Mouse (Mus musculus) frontal cortex, adult (tissue): ENCODE data around the gene Fto.

Experiments
- ATAC-seq: cut with Nextera tagmentation; 2 replicates; pipeline ENCODE4 v1.9.2; 2017; ENCODE audit warnings: mild to moderate bottlenecking, moderate library complexity, mixed read lengths; ENCODE audit not compliant: low TSS enrichment

Fto gene

DNA sequence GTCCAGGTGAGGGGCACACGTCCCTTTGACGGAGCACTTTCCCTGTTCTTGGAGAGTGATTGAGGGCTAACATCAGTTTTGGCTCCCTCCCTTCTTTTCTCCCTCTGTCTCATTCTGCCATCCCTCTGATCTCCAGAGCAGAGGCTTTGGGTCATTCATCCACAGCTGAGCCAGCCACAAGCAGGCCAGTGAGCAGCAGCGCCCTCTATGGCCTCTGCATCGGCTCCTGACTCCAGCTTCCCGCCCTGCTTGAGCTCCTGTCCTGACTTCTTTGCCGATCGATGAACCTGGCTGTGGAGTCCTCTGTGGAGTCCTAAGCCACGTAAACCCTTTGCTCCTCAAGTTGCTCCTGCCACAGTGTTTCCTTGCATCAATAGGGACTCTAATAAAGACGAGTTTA is 10.9 kb downstream of the Fto start:
- ATAC-seq, result peak; percentile 13; the same call in 1 of the 2 replicates

- no peak for ATAC-seq
These were observed 11.6 kb downstream of the Fto start for GRCm38 (mm10) chr8:91324916-91325315.

DNA sequence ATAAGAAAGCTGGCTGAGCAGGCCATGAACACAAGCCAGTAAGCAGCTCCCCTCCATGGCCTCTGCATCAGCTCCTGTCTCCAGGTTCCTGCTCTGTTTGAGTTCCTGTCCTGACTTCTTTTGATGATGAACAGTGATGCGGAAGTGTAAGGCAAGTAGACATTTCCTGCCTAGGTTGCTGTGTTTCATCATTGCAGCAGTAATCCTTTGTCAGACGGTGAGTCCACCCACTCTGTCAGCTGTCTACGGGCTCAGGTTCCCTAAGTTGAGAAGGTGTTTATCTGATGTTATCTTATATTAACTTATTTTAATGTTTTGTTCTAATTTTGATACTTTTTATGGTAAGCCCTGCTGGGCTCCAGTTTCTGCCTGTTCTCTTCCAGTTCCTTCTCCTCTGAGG is 12.7 kb downstream of the Fto start:
- no peak for ATAC-seq

DNA sequence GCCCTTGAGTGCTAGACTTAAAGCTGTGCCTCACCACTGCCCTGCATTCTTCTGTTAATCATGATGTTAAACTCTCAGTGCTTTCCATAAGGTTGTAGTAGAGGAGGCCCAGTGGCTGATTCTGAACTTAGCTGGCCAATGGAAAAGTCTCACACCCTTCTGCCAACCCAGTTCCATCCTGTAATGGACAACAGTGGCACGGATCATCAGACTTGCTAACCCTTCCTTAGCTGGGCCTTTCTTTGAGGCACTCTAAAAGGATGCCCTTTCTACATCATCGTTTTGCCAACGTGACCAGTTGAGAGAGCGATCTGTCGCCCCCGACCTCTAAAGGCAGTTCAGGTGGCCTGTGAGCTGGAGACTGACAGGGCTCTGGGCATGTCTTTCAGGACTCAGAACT is 13.6 kb downstream of the Fto start:
- no peak for ATAC-seq

GRCm38 (mm10) chr8:91327471-91328205 is 14.3 kb downstream of the Fto start:
- ATAC-seq, result no peak

DNA sequence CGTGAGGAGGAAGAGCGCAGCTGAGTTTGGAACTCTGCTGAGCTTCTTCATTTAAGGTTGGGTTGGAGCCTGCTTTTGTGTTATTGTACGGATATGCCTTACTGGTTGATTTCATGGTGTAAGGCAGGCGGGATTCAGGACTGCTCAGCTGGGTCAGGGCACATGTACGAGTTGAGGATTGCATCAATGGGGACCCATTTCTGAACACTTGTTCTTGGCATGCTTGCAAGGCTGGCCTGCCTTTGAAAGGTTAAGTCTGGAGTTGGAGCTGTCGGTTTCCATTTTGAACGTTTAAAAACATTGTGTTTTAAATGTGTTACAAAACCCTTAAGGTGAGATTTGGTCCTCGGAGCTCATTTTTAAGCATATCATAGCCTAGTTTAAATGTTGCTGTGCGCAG is 15.7 kb downstream of the Fto start:
- ATAC-seq, result no peak

GRCm38 (mm10) chr8:91329461-91329850 is 16.1 kb downstream of the Fto start:
- ATAC-seq, result no peak

GRCm38 (mm10) chr8:91338389-91339154 is 25.2 kb downstream of the Fto start:
- peak; percentile 94 for ATAC-seq

DNA sequence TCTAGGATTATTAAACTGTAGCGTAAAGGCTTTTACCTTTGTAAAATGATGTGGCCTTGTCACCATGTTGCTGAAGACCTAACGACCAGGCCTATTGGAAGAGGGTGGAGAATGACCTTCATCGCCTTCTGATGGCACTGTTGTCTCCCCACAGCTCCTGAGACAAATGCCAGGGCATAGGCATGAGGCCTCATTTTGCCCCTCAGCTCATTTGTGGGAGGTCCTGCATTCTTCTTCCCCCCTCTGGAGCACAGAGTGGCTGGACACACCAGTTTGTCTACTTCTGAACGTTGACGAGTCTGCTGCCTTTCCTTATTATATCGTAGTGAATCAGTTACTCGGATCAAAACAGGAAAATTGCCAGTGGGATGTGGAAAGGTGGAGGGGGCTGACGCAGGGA is 26.3 kb downstream of the Fto start:
- ATAC-seq, result no peak

GRCm38 (mm10) chr8:91340746-91341145 is 27.4 kb downstream of the Fto start:
- ATAC-seq, result no peak

DNA sequence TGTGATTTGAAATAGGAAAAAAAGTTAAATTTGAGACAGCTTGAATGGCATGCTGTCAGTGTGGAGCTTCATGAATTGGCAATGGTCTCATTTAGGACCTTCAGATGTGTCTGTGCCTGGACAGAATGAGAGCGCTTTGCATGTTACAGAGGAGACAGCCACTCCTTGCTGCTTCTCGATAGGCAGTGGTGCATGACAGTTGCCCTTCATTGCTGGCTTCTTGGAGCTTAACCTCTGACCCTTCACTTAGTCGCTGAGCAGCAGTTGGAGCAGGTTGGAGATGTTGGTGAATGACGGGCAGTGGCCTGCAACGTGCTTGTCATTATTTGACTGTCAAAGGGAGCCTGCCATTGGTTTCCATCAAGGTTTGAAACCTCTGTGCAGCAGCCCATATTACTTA is 28.9 kb downstream of the Fto start:
- no peak for ATAC-seq

GRCm38 (mm10) chr8:91342798-91343197 is 29.5 kb downstream of the Fto start:
- no peak for ATAC-seq

DNA sequence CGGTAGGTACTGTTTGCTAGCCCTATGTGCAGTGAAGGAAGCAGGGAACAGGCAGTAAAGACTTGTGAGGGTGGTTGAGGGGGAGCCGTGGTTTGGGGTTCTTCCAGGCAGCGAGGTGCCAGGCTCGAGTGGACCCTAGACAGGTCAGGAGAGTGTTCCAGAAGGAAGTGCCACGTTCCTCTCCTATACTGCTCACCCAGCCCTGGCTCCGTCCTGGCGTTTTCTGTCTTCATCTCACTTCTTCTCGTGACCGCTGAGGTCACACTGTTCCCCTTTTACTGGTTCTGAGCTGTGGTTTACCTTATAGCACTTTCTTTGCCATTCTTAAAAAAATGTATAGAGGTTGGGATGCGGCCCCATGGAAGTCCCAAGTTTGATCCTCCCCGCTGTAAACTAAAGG is 31.3 kb downstream of the Fto start:
- no peak for ATAC-seq

GRCm38 (mm10) chr8:91347146-91347545 is 33.8 kb downstream of the Fto start:
- ATAC-seq, result peak; percentile 29; the same call in 1 of the 2 replicates

GRCm38 (mm10) chr8:91347595-91347994 is 34.3 kb downstream of the Fto start:
- ATAC-seq, result no peak

GRCm38 (mm10) chr8:91349816-91350215 is 36.5 kb downstream of the Fto start:
- ATAC-seq, result no peak

DNA sequence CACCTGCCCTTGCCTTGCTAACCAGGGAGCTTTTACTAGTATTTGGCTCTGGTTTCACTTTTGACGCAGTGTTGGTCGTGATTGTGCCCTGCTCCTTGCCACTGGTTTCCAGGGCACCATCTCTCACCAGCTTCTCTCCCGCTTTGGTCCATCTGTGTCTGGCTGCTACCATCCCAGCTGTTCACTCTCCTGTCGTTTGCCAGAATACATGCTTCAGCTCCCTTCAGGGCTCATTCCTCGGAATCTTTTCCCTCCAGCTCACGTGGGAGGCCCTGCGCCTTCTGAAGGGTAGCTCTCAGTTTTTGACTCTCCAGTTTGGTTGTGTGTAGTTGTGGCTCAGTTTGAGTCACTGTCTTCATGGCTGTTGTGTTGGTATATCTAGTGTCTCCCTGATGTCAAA is 37.3 kb downstream of the Fto start:
- ATAC-seq, result peak; percentile 81

DNA sequence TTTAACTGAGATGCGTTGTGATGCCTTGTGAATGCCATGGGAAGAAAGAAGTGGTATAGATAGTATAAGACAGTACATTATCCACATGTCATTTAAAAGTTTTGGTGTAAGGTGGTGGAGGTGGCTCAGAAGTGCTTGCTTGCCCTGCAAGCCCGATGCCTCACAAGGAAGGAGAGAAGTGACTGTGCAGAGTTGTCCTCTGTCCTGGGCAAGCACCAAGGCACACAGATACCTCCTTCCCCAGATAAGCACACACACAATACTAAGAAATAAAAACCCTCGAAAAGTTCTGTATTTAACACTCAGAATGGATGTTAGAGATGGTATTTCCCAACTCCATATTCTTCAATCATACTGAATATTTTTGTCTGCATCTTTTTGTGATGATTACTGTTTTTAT is 39.3 kb downstream of the Fto start:
- ATAC-seq, result no peak

- no peak for ATAC-seq
These were observed 39.7 kb downstream of the Fto start for GRCm38 (mm10) chr8:91353062-91353461.

DNA sequence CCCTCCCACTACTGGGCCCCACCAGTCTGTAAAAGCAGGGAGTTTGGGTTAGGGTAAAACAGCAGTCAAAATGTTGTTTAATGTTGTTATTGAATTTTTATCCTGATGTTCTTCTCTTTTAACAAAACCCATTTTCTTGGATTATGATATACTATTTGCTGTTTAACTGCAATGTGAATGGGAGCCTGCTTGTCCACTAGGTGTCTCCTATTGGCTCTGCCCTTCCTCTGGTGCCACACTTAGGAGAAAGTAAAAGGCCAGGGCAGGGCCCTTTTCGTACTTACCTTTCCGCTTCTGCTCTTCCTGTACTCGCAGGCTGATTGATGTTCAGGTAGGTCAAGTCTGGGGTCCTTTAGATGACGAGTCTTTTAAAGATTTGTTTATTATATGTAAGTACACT is 40.6 kb downstream of the Fto start:
- ATAC-seq, result no peak

- no peak for ATAC-seq
These were observed 42.1 kb downstream of the Fto start for GRCm38 (mm10) chr8:91355301-91355905.

DNA sequence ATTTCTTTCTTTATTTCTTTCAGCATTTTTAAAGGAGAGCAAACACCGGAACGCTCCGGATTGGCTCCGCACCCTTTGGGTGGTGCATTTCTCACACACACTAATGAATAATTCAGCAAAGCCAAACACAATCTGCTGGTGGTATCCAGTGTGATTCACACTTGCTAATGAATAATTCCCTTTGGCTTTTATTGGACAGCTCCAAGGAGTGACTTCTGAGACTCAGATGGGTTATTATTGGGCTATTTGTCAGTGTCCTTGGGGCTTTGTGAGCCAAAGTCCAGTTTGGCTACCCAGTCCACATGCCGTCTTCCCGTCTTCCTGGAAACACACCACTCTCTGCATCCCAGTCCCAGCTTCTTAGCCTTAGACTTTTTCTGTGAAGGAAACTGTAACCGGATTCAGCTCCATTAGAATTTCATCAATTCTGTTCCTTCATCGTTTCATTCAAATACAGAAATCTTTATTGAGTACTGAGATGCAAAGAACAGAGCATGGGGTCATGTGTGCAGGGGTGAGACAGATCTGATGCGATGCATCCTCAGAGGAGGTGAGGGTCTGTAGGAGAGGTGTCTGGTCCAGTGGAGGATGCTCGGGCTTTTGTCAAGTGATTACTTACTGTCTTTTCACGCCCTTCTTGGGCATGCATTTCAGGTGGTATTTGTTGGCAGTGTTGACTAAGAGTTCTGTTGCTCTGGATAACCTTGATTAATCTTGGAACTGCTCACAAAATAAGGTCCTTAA is 42.8 kb downstream of the Fto start:
- ATAC-seq, result no peak
